Mouse (Mus musculus) left cerebral cortex, adult 9 months (tissue): ENCODE data around the gene Prf1.

Source experiments
- DNase-seq, 2 experiments: peaks; one replicate each; pipeline ENCODE4 v3.0.0; 2022; ENCODE audit warnings: low spot score in 2 of 2

Gene Prf1

GRCm38 (mm10) chr10:61286246-61286645 is 11.4 kb upstream of the Prf1 start:
- DNase-seq: no peak

GRCm38 (mm10) chr10:61290016-61290415 is 7.6 kb upstream of the Prf1 start:
- no peak for DNase-seq

- DNase-seq: no peak
Observed at GRCm38 (mm10) chr10:61290479-61290878, 7.2 kb upstream of the Prf1 start.

GRCm38 (mm10) chr10:61294242-61294641 is 3.4 kb upstream of the Prf1 start:
- peak in 1 of 2 experiments; percentile 16 for DNase-seq

GRCm38 (mm10) chr10:61296713-61297445 is 754 bp upstream of the Prf1 start:
- DNase-seq: no peak

GRCm38 (mm10) chr10:61300996-61301395 is 3.4 kb downstream of the Prf1 start:
- no peak for DNase-seq

- DNase-seq: no peak
Observed at GRCm38 (mm10) chr10:61304046-61304445, 6.4 kb downstream of the Prf1 start.

GRCm38 (mm10) chr10:61305928-61306590 is 8.4 kb downstream of the Prf1 start:
- no peak for DNase-seq

- DNase-seq: no peak
Observed at GRCm38 (mm10) chr10:61308706-61309320, 11.2 kb downstream of the Prf1 start.

- no peak for DNase-seq
Observed at GRCm38 (mm10) chr10:61312159-61312558, 14.5 kb downstream of the Prf1 start.

GRCm38 (mm10) chr10:61312754-61313153 is 15.1 kb downstream of the Prf1 start:
- DNase-seq: no peak

GRCm38 (mm10) chr10:61313750-61314149 is 16.1 kb downstream of the Prf1 start:
- DNase-seq: no peak

- DNase-seq: no peak
Observed at GRCm38 (mm10) chr10:61315324-61315880, 17.8 kb downstream of the Prf1 start.

- no peak for DNase-seq
Observed at GRCm38 (mm10) chr10:61318527-61318926, 20.9 kb downstream of the Prf1 start.

- no peak for DNase-seq
Observed at GRCm38 (mm10) chr10:61324717-61325116, 27.1 kb downstream of the Prf1 start.

- DNase-seq: no peak
Observed at GRCm38 (mm10) chr10:61325782-61326328, 28.2 kb downstream of the Prf1 start.

- DNase-seq: no peak
Observed at GRCm38 (mm10) chr10:61327545-61327944, 29.9 kb downstream of the Prf1 start.

- no peak for DNase-seq
Observed at GRCm38 (mm10) chr10:61328927-61329326, 31.3 kb downstream of the Prf1 start.

- peak; percentile 38 to 80 for DNase-seq
Observed at GRCm38 (mm10) chr10:61331046-61331445, 33.4 kb downstream of the Prf1 start.

GRCm38 (mm10) chr10:61334545-61334944 is 36.9 kb downstream of the Prf1 start:
- DNase-seq: no peak

- DNase-seq: peak in 1 of 2 experiments; percentile 80
Observed at GRCm38 (mm10) chr10:61336137-61336536, 38.5 kb downstream of the Prf1 start.

- DNase-seq: no peak
Observed at GRCm38 (mm10) chr10:61336592-61336991, 39.0 kb downstream of the Prf1 start.
